Mouse (Mus musculus) neural tube, embryonic 12.5 days (tissue): ENCODE measurements around the gene Mcpt4. TPM values are rescaled to one million over a fixed set of nuclear protein-coding genes. Genes with fewer than 3 reads are reported as not detected.
"Not testable (repeated sequence)": the region's sequence is repeated elsewhere in the genome, so short reads cannot be mapped to it uniquely, and the experiment has no call there.

Source experiments
- ATAC-seq: fragments of 200-750 bp; cut with Nextera tagmentation; 2 replicates; pipeline ENCODE4 v1.8.0; 2017; ENCODE audit warnings: low read depth, mild to moderate bottlenecking, moderate TSS enrichment, moderate library complexity; ENCODE audit not compliant: low FRiP score
- H3K27ac ChIP-seq: fragments of 300-500 bp; sonication (generic); 2 replicates; pipeline ENCODE4 v1.5.1; 2016
- H3K27me3 ChIP-seq: fragments of 300-500 bp; sonication (generic); replicated peaks from 2 replicates; pipeline ENCODE4 v1.6.1; 2016; ENCODE audit warnings: mild to moderate bottlenecking
- H3K36me3 ChIP-seq: fragments of 300-500 bp; sonication (generic); 2 replicates; pipeline ENCODE4 v1.6.1; 2016; ENCODE audit warnings: mild to moderate bottlenecking
- H3K4me1 ChIP-seq: fragments of 300-500 bp; sonication (generic); 2 replicates; pipeline ENCODE4 v1.6.1; 2016
- H3K4me2 ChIP-seq: fragments of 300-500 bp; sonication (generic); replicated peaks from 2 replicates; pipeline ENCODE4 v1.6.1; 2016; ENCODE audit warnings: mild to moderate bottlenecking
- H3K4me3 ChIP-seq: fragments of 300-500 bp; sonication (generic); 2 replicates; pipeline ENCODE4 v1.5.1; 2016
- H3K9ac ChIP-seq: fragments of 300-500 bp; sonication (generic); 2 replicates; pipeline ENCODE4 v1.6.1; 2016; ENCODE audit warnings: mild to moderate bottlenecking
- H3K9me3 ChIP-seq: fragments of 300-500 bp; sonication (generic); 2 replicates; pipeline ENCODE4 v1.6.1; 2016; ENCODE audit warnings: mild to moderate bottlenecking
- WGBS: fragments of 180-500 bp; shearing (Covaris S2); methylation state at CpG from one replicate; pipeline ENCODE4 v1.1.7; 2016; 5-methylcytosine and 5-hydroxymethylcytosine counted together
- polyA plus RNA-seq: library from polyadenylated mRNA; unstranded; fragments of >200 nt; fragmentation: Nextera tagmentation; extraction: Ambion mirVana; gene quantifications from 2 replicates; pipeline ENCODE4 v1.2.1, GENCODE M21; 2016

Mcpt4 gene
- polyA plus RNA-seq = not detected in 2 replicates

- H3K9me3 ChIP-seq, H3K9ac ChIP-seq, H3K27me3 ChIP-seq, H3K4me1 ChIP-seq, H3K4me3 ChIP-seq, H3K27ac ChIP-seq, H3K4me2 ChIP-seq, ATAC-seq, H3K36me3 ChIP-seq: not testable (repeated sequence)
- 77% methylated on average over 3 of the region's 3 CpGs for WGBS
Measured at GRCm38 (mm10) chr14:56062213-56062612, at the start of gene Mcpt4. Mcpt4 (minus strand) TSS chr14:56062313.

- Histone ChIP-seq H3K9me3 (no peaks in the 10 kb centered on the region), H3K4me2 (no peak overlapping the region), H3K36me3 (no peaks in the 10 kb centered on the region), H3K4me3 (no peak overlapping the region), H3K4me1 (no peaks in the 10 kb centered on the region), H3K27ac (no peak overlapping the region), H3K27me3 (no peaks in the 10 kb centered on the region), H3K9ac (no peak overlapping the region)
- ATAC-seq = no peak
- WGBS = 80% methylated on average over 13 of the region's 13 CpGs
Measured at GRCm38 (mm10) chr14:56105447-56106180, 43.5 kb upstream of the Mcpt4 start.

GRCm38 (mm10) chr14:56105016-56105415 lies 42.9 kb upstream of the Mcpt4 start:
- WGBS = 90% methylated on average over 5 of the region's 5 CpGs
- H3K27ac ChIP-seq = no peak overlapping the region
- no peaks in the 10 kb centered on the region for H3K9me3 ChIP-seq
- no peak overlapping the region for H3K9ac ChIP-seq
- no peaks in the 10 kb centered on the region for H3K4me1 ChIP-seq
- H3K4me3 ChIP-seq = no peak overlapping the region
- no peak overlapping the region for H3K4me2 ChIP-seq
- ATAC-seq = no peak
- H3K27me3 ChIP-seq = no peaks in the 10 kb centered on the region
- H3K36me3 ChIP-seq = no peaks in the 10 kb centered on the region

- H3K27me3 ChIP-seq = no peaks in the 10 kb centered on the region
- WGBS = 79% methylated on average over 3 of the region's 3 CpGs
- no peaks in the 10 kb centered on the region for H3K9me3 ChIP-seq
- no peak overlapping the region for H3K4me3 ChIP-seq
- no peak for ATAC-seq
- no peak overlapping the region for H3K27ac ChIP-seq
- no peak overlapping the region for H3K4me2 ChIP-seq
- no peaks in the 10 kb centered on the region for H3K36me3 ChIP-seq
- H3K4me1 ChIP-seq = no peaks in the 10 kb centered on the region
- no peak overlapping the region for H3K9ac ChIP-seq
Measured at GRCm38 (mm10) chr14:56103452-56103851, 41.3 kb upstream of the Mcpt4 start.

GRCm38 (mm10) chr14:56102386-56102785 lies 40.3 kb upstream of the Mcpt4 start, which contains the start of gene Ctsg:
Ctsg (minus strand) TSS chr14:56102574.
- Histone ChIP-seq H3K9me3 (no peaks in the 10 kb centered on the region), H3K4me2 (no peak within 1 kb of the TSS), H3K9ac (no peak within 1 kb of the TSS), H3K4me3 (no peak within 1 kb of the TSS), H3K27ac (no peak within 1 kb of the TSS), H3K36me3 (no peaks in the 10 kb centered on the region), H3K27me3 (no peaks in the 10 kb centered on the region), H3K4me1 (no peaks in the 10 kb centered on the region)
- 83% methylated on average over 10 of the region's 10 CpGs for WGBS
- no peak for ATAC-seq

GRCm38 (mm10) chr14:56098940-56099339 lies 36.8 kb upstream of the Mcpt4 start:
- Histone ChIP-seq H3K36me3 (no peaks in the 10 kb centered on the region), H3K9ac (no peak overlapping the region), H3K4me1 (no peaks in the 10 kb centered on the region), H3K4me3 (no peak overlapping the region), H3K27ac (no peak overlapping the region), H3K4me2 (no peak overlapping the region), H3K9me3 (no peaks in the 10 kb centered on the region), H3K27me3 (no peaks in the 10 kb centered on the region)
- 75% methylated on average over 4 of the region's 4 CpGs for WGBS
- no peak for ATAC-seq

- WGBS = 91% methylated on average over 1 of the region's 1 CpGs
- Histone ChIP-seq H3K9ac (no peak overlapping the region), H3K27ac (no peak overlapping the region), H3K36me3 (no peaks in the 10 kb centered on the region), H3K27me3 (no peaks in the 10 kb centered on the region), H3K4me2 (no peak overlapping the region), H3K9me3 (no peaks in the 10 kb centered on the region), H3K4me3 (no peak overlapping the region), H3K4me1 (no peaks in the 10 kb centered on the region)
- ATAC-seq = no peak
Measured at GRCm38 (mm10) chr14:56097597-56097996, 35.5 kb upstream of the Mcpt4 start.

GRCm38 (mm10) chr14:56093353-56093752 lies 31.2 kb upstream of the Mcpt4 start:
- Histone ChIP-seq H3K4me3 (no peak overlapping the region), H3K36me3 (no peaks in the 10 kb centered on the region), H3K27ac (no peak overlapping the region), H3K9ac (no peak overlapping the region), H3K9me3 (no peaks in the 10 kb centered on the region), H3K4me2 (no peak overlapping the region), H3K4me1 (no peaks in the 10 kb centered on the region), H3K27me3 (no peaks in the 10 kb centered on the region)
- no peak for ATAC-seq
- WGBS = 78% methylated on average over 2 of the region's 2 CpGs

GRCm38 (mm10) chr14:56086711-56087110 lies 24.6 kb upstream of the Mcpt4 start:
- Histone ChIP-seq H3K9ac (no peak overlapping the region), H3K4me3 (no peak overlapping the region), H3K27me3 (no peaks in the 10 kb centered on the region), H3K4me1 (no peaks in the 10 kb centered on the region), H3K27ac (no peak overlapping the region), H3K4me2 (no peak overlapping the region), H3K9me3 (no peaks in the 10 kb centered on the region), H3K36me3 (no peaks in the 10 kb centered on the region)
- no peak for ATAC-seq
- 78% methylated on average over 3 of the region's 3 CpGs for WGBS

GRCm38 (mm10) chr14:56085167-56085566 lies 23.1 kb upstream of the Mcpt4 start, which contains the start of gene Mcpt8:
Mcpt8 (minus strand) TSS chr14:56085273.
- Histone ChIP-seq H3K27ac (no peak within 1 kb of the TSS), H3K36me3 (no peaks in the 10 kb centered on the region), H3K27me3 (no peaks in the 10 kb centered on the region), H3K4me3 (no peak within 1 kb of the TSS), H3K4me2 (no peak within 1 kb of the TSS), H3K4me1 (no peaks in the 10 kb centered on the region), H3K9ac (no peak within 1 kb of the TSS), H3K9me3 (no peaks in the 10 kb centered on the region)
- 98% methylated on average over 2 of the region's 2 CpGs for WGBS
- ATAC-seq = no peak

- H3K36me3 ChIP-seq = no peaks in the 10 kb centered on the region
- no peaks in the 10 kb centered on the region for H3K4me1 ChIP-seq
- ATAC-seq = no peak
- no peak overlapping the region for H3K4me3 ChIP-seq
- no peak overlapping the region for H3K4me2 ChIP-seq
- no peak overlapping the region for H3K9ac ChIP-seq
- H3K27ac ChIP-seq = no peak overlapping the region
- no peaks in the 10 kb centered on the region for H3K9me3 ChIP-seq
- H3K27me3 ChIP-seq = no peaks in the 10 kb centered on the region
- 80% methylated on average over 4 of the region's 4 CpGs for WGBS
Measured at GRCm38 (mm10) chr14:56082016-56082415, 19.9 kb upstream of the Mcpt4 start.

GRCm38 (mm10) chr14:56057722-56058121 lies 4.4 kb downstream of the Mcpt4 start:
- no peaks in the 10 kb centered on the region for H3K27me3 ChIP-seq
- WGBS = 82% methylated on average over 4 of the region's 4 CpGs
- ATAC-seq = no peak
- no peak overlapping the region for H3K27ac ChIP-seq
- H3K4me3 ChIP-seq = no peak overlapping the region
- no peaks in the 10 kb centered on the region for H3K36me3 ChIP-seq
- no peak overlapping the region for H3K4me2 ChIP-seq
- H3K9ac ChIP-seq = no peak overlapping the region
- no peaks in the 10 kb centered on the region for H3K9me3 ChIP-seq
- no peaks in the 10 kb centered on the region for H3K4me1 ChIP-seq

- Histone ChIP-seq H3K4me1 (no peaks in the 10 kb centered on the region), H3K27ac (no peak overlapping the region), H3K9ac (no peak overlapping the region), H3K4me3 (no peak overlapping the region), H3K9me3 (no peaks in the 10 kb centered on the region), H3K36me3 (no peaks in the 10 kb centered on the region), H3K4me2 (no peak overlapping the region), H3K27me3 (no peaks in the 10 kb centered on the region)
- no peak for ATAC-seq
- 88% methylated on average over 3 of the region's 3 CpGs for WGBS
Measured at GRCm38 (mm10) chr14:56055408-56055807, 6.7 kb downstream of the Mcpt4 start.
